Mouse (Mus musculus): ENCODE results near the gene Hdac10. TPM values are rescaled to one million over a fixed set of nuclear protein-coding genes. Genes with fewer than 3 reads are reported as not detected.
A peak's percentile ranks its signal among the peaks of the same experiment; 100 is the strongest.

Hdac10 gene
- polyA plus RNA-seq, 1 experiment from 2014 or later = 27.6 TPM

DNA sequence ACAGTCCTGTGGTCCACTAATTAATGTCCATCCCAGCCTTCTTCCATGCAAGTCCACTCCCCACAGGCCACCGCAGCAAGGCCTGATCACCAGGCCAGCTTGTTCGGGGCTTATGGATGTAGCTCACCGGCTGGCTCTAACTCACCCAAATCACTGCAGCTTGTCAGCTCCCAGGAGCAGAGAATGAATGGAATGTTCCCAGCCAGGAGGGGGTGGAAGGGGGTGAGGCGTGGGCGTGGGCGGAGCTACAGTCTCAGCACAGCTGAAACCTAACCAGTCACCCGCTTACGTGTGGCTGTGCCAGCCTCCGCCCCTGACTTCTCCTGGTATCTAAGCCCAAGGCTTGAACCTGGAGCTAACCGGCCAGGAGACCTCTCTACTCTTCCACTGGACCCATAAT, 40.9 kb upstream of the Hdac10 start:
- 6% methylated on average over 10 of the region's 10 CpGs for WGBS
- H3K4me1 ChIP-seq (replicated peaks) = peaks cover 57% of the 10 kb centered on the region
- no peaks in the 10 kb centered on the region for H3K9me3 ChIP-seq
- peaks cover 43% of the 10 kb centered on the region for H3K36me3 ChIP-seq
- H3K27me3 ChIP-seq = no peaks in the 10 kb centered on the region
- no peak overlapping the region for H3K4me3 ChIP-seq
- ATAC-seq (ENCODE audit: low FRiP score, low read depth) = peak; percentile 29; the same call in 1 of the 2 replicates
- H3K27ac ChIP-seq (replicated peaks) = peak overlapping the region; percentile 59
- H3K4me2 ChIP-seq = peak overlapping the region; percentile 20
- H3K9ac ChIP-seq = no peak overlapping the region

DNA sequence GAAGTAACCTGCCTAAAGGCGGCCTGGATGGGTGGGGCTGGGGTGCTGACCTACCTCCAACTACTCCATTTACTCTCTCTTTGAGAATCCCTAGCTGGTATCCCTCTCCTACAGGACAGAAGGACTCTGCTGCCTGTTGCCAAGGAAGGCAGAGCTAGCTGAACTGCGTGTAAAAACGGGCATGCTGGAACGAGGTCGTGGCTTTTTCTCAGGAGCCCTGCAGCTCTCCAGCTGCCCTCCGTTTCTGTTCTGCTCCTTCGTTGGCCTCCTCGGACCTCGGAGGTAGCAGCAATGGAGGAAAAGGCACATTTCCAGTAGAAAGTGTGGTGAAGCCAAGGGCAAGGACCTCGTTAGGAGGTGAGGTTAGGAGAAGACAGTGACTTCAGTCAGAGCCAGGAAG, 40.4 kb upstream of the Hdac10 start:
- WGBS = 52% methylated on average over 10 of the region's 10 CpGs
- peaks cover 48% of the 10 kb centered on the region for H3K36me3 ChIP-seq
- peak overlapping the region; percentile 20 for H3K4me2 ChIP-seq
- H3K9me3 ChIP-seq = no peaks in the 10 kb centered on the region
- ATAC-seq (ENCODE audit: low FRiP score, low read depth) = no peak
- no peak overlapping the region for H3K4me3 ChIP-seq
- H3K27ac ChIP-seq (replicated peaks) = peak overlapping the region; percentile 59
- no peak overlapping the region for H3K9ac ChIP-seq
- H3K4me1 ChIP-seq (replicated peaks) = peaks cover 51% of the 10 kb centered on the region
- no peaks in the 10 kb centered on the region for H3K27me3 ChIP-seq

DNA sequence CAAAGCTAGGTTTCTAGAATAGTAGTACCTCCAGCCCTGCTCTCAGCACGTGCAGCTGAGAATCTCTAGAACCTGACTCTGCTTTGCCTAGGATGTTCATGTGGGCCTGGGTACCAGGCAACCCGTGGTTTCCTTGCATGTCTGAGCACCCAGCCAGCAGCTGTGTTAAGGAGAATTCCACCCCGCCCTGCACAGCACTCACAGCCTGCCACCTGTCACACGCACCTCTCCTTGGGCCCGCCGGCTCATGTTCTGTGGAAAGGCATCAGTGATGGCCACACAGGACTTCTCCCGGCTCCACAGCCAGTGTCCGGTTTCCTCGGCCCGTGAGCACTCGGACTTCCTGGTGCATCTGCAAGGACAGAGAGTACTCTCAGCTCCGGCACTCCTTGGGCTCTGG, 37.0 kb upstream of the Hdac10 start:
- no peak overlapping the region for H3K4me2 ChIP-seq
- H3K27me3 ChIP-seq = no peaks in the 10 kb centered on the region
- ATAC-seq (ENCODE audit: low FRiP score, low read depth) = no peak
- H3K4me3 ChIP-seq = no peak overlapping the region
- peaks cover 83% of the 10 kb centered on the region for H3K36me3 ChIP-seq
- H3K9me3 ChIP-seq = no peaks in the 10 kb centered on the region
- no peak overlapping the region for H3K9ac ChIP-seq
- peaks cover 19% of the 10 kb centered on the region for H3K4me1 ChIP-seq (replicated peaks)
- no peak overlapping the region for H3K27ac ChIP-seq (replicated peaks)
- WGBS = 94% methylated on average over 12 of the region's 12 CpGs

DNA sequence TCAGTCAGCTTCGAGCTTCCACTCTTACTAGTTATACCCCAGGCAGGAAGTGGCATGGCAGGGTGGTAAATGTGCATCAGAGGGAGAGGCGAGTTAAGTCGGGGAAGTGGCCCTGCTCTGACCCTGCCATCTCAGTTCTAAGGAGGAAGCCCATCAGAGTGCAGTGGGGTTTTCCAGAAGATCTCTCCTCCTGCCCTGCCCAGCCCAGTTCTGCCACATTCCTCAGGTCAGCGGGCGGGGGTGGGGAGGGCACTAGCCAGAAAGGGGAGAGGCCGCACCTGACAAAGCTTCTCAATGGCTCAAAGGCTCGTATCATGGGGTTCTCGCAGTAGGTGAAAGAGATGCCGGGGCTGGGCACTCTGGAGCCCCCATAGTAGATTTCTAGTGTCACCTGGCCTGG, 32.9 kb upstream of the Hdac10 start:
- no peaks in the 10 kb centered on the region for H3K4me1 ChIP-seq (replicated peaks)
- no peak overlapping the region for H3K9ac ChIP-seq
- H3K27ac ChIP-seq (replicated peaks) = no peak overlapping the region
- H3K4me2 ChIP-seq = no peak overlapping the region
- 94% methylated on average over 9 of the region's 9 CpGs for WGBS
- peaks cover 100% of the 10 kb centered on the region for H3K36me3 ChIP-seq
- H3K27me3 ChIP-seq = no peaks in the 10 kb centered on the region
- no peaks in the 10 kb centered on the region for H3K9me3 ChIP-seq
- H3K4me3 ChIP-seq = no peak overlapping the region
- no peak for ATAC-seq (ENCODE audit: low FRiP score, low read depth)

DNA sequence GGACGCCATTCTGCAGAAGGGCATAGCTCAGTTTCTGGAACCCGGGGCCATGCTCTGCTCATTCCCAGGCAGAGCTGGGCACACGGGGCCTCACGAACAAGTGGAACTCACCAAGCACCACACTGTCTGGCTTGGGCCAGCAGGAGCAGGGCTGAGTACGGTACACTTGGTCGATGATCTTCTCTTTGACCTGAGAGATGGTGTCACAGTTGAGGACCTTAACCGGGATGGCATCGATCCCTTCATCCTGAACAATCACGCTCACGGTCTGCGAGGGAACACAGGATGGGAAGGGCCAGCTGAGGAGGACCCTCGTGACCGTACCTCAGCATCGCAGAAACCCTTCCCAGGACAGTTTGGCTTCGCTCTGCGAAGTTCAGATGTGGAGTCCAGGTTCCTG, 30.0 kb upstream of the Hdac10 start:
- no peaks in the 10 kb centered on the region for H3K4me1 ChIP-seq (replicated peaks)
- H3K36me3 ChIP-seq = peaks cover 97% of the 10 kb centered on the region
- H3K4me3 ChIP-seq = no peak overlapping the region
- no peak overlapping the region for H3K4me2 ChIP-seq
- H3K27ac ChIP-seq (replicated peaks) = no peak overlapping the region
- 94% methylated on average over 16 of the region's 16 CpGs for WGBS
- no peak overlapping the region for H3K9ac ChIP-seq
- no peaks in the 10 kb centered on the region for H3K27me3 ChIP-seq
- ATAC-seq (ENCODE audit: low FRiP score, low read depth) = no peak
- no peaks in the 10 kb centered on the region for H3K9me3 ChIP-seq

DNA sequence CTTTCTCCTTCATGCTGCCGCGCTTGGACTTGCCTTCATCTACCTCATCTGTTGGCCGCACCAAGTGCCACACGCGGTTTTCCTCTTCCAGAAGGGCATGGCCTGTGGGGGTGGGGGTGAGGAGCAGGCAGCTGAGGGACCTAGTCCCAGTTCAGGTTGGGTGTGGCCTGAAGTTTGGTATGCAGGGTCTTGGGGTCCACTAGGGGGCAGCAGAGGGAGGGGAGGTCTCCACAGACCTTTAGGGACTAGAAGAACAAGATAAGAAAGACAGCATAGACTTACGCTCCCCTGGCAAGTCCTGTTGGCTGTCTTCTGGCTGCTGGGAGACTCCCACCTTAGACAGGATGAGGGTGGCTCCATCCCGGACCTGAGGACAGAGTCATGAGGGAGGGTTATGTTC, 29.5 kb upstream of the Hdac10 start:
- no peak overlapping the region for H3K4me2 ChIP-seq
- WGBS = 74% methylated on average over 7 of the region's 7 CpGs
- no peaks in the 10 kb centered on the region for H3K9me3 ChIP-seq
- H3K27me3 ChIP-seq = no peaks in the 10 kb centered on the region
- no peaks in the 10 kb centered on the region for H3K4me1 ChIP-seq (replicated peaks)
- H3K36me3 ChIP-seq = peaks cover 92% of the 10 kb centered on the region
- H3K4me3 ChIP-seq = no peak overlapping the region
- H3K27ac ChIP-seq (replicated peaks) = no peak overlapping the region
- H3K9ac ChIP-seq = no peak overlapping the region
- no peak for ATAC-seq (ENCODE audit: low FRiP score, low read depth)

DNA sequence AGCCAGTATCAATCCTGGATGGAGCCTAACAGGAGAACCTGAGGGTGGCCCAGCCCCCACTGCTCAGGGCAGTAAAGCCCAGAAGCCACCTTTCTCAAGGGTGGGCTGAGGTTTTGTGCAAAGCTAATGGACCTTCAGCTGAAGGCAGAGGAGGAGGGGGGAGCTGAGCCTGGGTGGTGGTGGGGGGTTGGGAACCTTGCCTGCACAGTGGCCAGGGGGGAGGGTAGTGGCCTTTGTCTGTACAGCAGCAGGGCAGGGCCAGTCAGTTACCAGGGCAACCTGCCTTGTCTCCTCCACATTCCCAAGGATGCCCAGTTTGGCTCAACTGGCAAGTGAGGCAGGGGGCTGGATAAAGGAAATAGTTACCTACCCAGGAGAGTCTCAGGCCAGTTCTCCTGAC, 23.8 kb upstream of the Hdac10 start:
- Histone ChIP-seq H3K4me1 (replicated peaks) (peaks cover 33% of the 10 kb centered on the region), H3K27ac (replicated peaks) (peak overlapping the region; percentile 57), H3K36me3 (peaks cover 35% of the 10 kb centered on the region), H3K9me3 (no peaks in the 10 kb centered on the region), H3K27me3 (no peaks in the 10 kb centered on the region), H3K4me3 (no peak overlapping the region), H3K4me2 (no peak overlapping the region), H3K9ac (0 out of 2 replicates have a peak overlapping the region, but pooled peaks have one; percentile 7)
- no peak for ATAC-seq (ENCODE audit: low FRiP score, low read depth)

DNA sequence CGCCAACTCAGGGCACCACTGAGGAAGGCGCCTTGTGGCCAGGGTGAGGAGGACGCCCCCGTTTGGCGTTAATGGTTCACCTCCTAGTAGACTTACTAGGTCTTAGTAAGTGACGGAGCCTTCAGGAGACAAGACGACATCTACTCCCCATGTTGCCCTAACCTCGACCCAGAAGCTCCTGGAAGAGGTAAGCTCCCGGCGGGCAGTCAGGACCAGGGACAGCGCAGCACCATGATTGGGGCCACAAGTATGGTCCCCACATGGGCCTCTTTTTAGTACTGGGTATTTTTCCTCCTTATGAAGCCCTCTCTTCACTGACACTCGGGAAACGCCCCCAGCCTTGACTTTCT, 21.5 kb upstream of the Hdac10 start:
- H3K9me3 ChIP-seq = no peaks in the 10 kb centered on the region
- H3K36me3 ChIP-seq = peaks cover 12% of the 10 kb centered on the region
- peak overlapping the region; percentile 82 for H3K9ac ChIP-seq
- peak overlapping the region; percentile 85 for H3K4me2 ChIP-seq
- H3K4me1 ChIP-seq (replicated peaks) = peaks cover 49% of the 10 kb centered on the region
- peak overlapping the region; percentile 91 for H3K27ac ChIP-seq (replicated peaks)
- WGBS = 5% methylated on average over 13 of the region's 13 CpGs
- peak overlapping the region; percentile 82 for H3K4me3 ChIP-seq
- H3K27me3 ChIP-seq = no peaks in the 10 kb centered on the region
- ATAC-seq (ENCODE audit: low FRiP score, low read depth) = no peak

DNA sequence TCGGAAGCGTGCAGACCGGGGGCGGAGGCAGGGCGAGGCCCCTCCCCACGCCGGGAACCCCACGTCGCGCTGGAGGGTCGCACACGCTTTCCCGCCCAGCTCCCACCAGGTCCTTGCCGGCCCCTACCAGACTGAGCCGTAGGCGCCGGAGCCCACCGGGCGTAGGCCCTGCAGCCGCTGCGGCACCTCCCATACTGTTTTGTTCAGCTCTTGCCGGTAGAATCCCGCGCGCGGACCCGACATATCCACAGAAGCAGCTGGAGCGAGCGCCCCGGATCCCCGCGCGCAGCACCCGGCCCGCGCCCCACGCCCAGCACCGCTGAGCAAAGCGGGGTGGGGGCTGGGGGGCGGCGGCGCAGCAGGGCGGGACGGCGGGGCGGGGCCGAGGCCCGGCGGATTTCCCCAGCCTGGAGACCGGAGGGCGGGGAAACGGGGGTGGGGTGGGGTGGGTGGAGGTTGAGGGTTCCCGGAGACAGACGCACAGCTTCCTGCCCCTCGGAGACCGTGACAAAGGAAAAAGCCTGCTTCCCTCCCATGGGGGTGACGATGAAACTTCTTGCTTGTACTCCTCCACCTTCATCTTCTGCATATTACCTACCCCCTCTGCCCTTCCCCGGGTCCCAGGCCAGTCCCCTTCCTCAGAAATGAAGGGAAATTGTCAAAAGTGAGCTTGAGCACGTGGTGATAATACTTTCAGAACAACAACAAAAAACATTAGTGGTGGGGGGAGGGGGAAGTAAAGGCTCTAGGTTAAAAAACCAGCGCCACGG, 21.0 kb upstream of the Hdac10 start, which contains the start of gene Mapk11:
Mapk11 (minus strand) TSS at position 358 of the 770 bp plus-strand sequence.
- WGBS = under 1% methylated on average over 41 of the region's 61 CpGs

DNA sequence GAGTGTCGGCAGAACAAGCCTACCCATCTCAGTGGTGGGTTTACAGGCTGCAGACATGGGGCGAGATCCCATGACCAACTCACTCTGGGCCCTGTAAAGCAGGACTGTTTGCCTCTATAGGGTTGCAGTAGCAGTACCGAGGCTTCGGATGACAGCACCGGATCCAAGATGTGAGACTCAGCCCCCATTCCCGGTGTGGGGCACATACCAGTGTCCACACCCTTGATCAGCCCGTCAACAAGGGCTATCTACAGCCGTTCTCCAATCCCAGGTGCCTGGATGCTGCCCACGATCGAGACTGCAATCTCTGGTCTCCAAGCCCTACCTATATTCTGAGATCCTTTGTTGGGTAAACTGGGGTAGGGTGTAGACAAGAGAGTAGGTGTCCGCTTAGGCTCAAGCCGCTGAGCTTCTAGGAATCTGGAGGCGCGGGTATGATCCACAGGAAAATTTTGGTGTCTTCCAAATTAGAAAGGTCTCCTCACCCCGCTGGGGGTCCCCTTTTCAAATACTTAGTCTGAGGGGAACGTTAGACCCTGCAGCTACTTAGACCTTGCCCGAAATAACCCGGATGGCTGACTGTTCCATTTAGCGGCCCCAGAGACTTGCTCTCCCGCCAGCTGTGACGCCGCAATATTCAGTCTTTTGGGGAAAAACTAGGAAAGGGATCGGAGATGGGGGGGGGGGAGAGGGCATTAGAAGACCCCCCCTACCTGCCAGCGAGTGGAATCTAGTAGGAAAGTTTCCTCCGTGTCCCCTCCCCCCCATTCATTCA, 20.2 kb upstream of the Hdac10 start:
- H3K4me2 ChIP-seq = peak overlapping the region; percentile 85
- peak overlapping the region; percentile 82 for H3K4me3 ChIP-seq
- no peaks in the 10 kb centered on the region for H3K9me3 ChIP-seq
- peak overlapping the region; percentile 82 for H3K9ac ChIP-seq
- H3K36me3 ChIP-seq = no peaks in the 10 kb centered on the region
- ATAC-seq (ENCODE audit: low FRiP score, low read depth) = no peak
- peak overlapping the region; percentile 91 for H3K27ac ChIP-seq (replicated peaks)
- no peaks in the 10 kb centered on the region for H3K27me3 ChIP-seq
- WGBS = 3% methylated on average over 23 of the region's 25 CpGs
- peaks cover 49% of the 10 kb centered on the region for H3K4me1 ChIP-seq (replicated peaks)

More for the DNA sequence above, 21.0 kb upstream of the Hdac10 start, which contains the start of gene Mapk11:
- ATAC-seq (ENCODE audit: low FRiP score, low read depth) = peak; percentile 70
- Histone ChIP-seq H3K27me3 (no peaks in the 10 kb centered on the region), H3K4me3 (peak within 1 kb of the TSS; percentile 82), H3K36me3 (peaks cover 7% of the 10 kb centered on the region), H3K4me1 (replicated peaks) (peaks cover 49% of the 10 kb centered on the region), H3K9ac (peak within 1 kb of the TSS; percentile 82), H3K4me2 (peak within 1 kb of the TSS; percentile 85), H3K9me3 (no peaks in the 10 kb centered on the region), H3K27ac (replicated peaks) (peak within 1 kb of the TSS; percentile 91)

DNA sequence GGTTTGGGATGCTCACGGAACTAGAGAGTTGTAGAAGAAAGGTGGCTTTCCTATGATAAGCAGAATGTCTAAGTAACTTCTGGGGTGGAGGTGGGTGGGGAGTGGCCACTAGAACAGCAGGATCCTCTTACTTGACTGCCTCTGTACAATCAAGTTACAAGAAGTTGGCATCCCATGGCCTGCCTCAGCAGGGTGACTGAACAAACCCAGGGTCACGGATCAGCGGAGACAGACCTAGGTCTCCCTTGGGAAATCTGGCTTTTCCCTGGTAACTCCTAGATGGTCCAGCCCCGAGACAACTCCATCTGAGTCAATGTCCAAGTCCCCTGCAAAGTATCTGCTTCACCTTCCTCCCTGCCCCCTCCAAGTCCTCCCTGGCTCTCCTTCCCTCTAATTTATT, 19.4 kb upstream of the Hdac10 start:
- Histone ChIP-seq H3K4me1 (replicated peaks) (peaks cover 49% of the 10 kb centered on the region), H3K4me3 (peak overlapping the region; percentile 82), H3K9ac (peak overlapping the region; percentile 61), H3K4me2 (peak overlapping the region; percentile 85), H3K27ac (replicated peaks) (peak overlapping the region; percentile 91; the same call in 1 of the 2 replicates), H3K36me3 (no peaks in the 10 kb centered on the region), H3K9me3 (no peaks in the 10 kb centered on the region), H3K27me3 (no peaks in the 10 kb centered on the region)
- ATAC-seq (ENCODE audit: low FRiP score, low read depth) = no peak
- whole genome bisulfite sequencing = 44% methylated on average over 4 of the region's 4 CpGs

DNA sequence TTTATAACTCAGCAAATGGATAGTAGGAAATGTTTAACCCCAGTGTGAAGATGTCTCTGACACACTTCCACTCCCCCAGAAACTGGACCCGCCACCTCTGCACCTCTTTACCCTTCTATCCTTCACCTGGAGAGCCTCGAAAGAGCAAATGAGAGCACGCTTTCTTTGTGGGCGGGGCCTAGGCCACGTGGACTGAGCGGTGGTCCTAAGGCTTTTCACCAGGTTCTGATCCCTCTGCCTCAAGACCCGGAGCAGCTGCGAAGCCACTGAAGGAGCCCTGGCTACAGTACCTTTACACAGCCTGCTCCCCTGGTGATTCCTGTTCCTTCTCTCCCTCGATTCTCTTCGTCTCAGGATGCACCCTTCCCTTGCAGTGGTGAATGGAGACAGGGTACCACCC, 19.0 kb upstream of the Hdac10 start:
- H3K9ac ChIP-seq = peak overlapping the region; percentile 61; the same call in 1 of the 2 replicates
- peaks cover 49% of the 10 kb centered on the region for H3K4me1 ChIP-seq (replicated peaks)
- peak overlapping the region; percentile 85 for H3K4me2 ChIP-seq
- ATAC-seq (ENCODE audit: low FRiP score, low read depth) = no peak
- H3K36me3 ChIP-seq = no peaks in the 10 kb centered on the region
- H3K27ac ChIP-seq (replicated peaks) = peak overlapping the region; percentile 82
- peak overlapping the region; percentile 82 for H3K4me3 ChIP-seq
- no peaks in the 10 kb centered on the region for H3K27me3 ChIP-seq
- 17% methylated on average over 10 of the region's 10 CpGs for WGBS
- H3K9me3 ChIP-seq = no peaks in the 10 kb centered on the region

Data from hindbrain, embryonic 15.5 days (tissue).